Mouse (Mus musculus) A20 (cell line): ENCODE measurements around the gene Btbd2.
A peak's percentile ranks its signal among the peaks of the same experiment; 100 is the strongest.
"Not testable (repeated sequence)": the region's sequence is repeated elsewhere in the genome, so short reads cannot be mapped to it uniquely, and the experiment has no call there.

Experiments
- DNase-seq: peaks from one replicate; pipeline ENCODE4 v3.0.0-alpha.2; 2011; ENCODE audit warnings: low read depth, low spot score

The Btbd2 gene

GRCm38 (mm10) chr10:80669737-80670485 lies 13.0 kb upstream of the Btbd2 start:
- no peak for DNase-seq

- DNase-seq = no peak
Measured at GRCm38 (mm10) chr10:80669018-80669417, 12.1 kb upstream of the Btbd2 start.

- no peak for DNase-seq
Measured at GRCm38 (mm10) chr10:80668614-80669013, 11.7 kb upstream of the Btbd2 start.

GRCm38 (mm10) chr10:80666837-80667412 lies 10.1 kb upstream of the Btbd2 start:
- DNase-seq = no peak

GRCm38 (mm10) chr10:80665981-80666733 lies 9.3 kb upstream of the Btbd2 start:
- DNase-seq = no peak

- DNase-seq = no peak
Measured at GRCm38 (mm10) chr10:80665459-80665858, 8.6 kb upstream of the Btbd2 start.

GRCm38 (mm10) chr10:80665016-80665380 lies 8.1 kb upstream of the Btbd2 start:
- DNase-seq = no peak

GRCm38 (mm10) chr10:80664197-80665015 lies 7.5 kb upstream of the Btbd2 start:
- DNase-seq = peak; percentile 51

- DNase-seq = peak; percentile 81
Measured at GRCm38 (mm10) chr10:80663485-80664196, 6.8 kb upstream of the Btbd2 start.

GRCm38 (mm10) chr10:80661149-80661548 lies 4.3 kb upstream of the Btbd2 start:
- DNase-seq = peak; percentile 88

- DNase-seq = peak; percentile 74
Measured at GRCm38 (mm10) chr10:80659213-80659612, 2.3 kb upstream of the Btbd2 start.

GRCm38 (mm10) chr10:80658841-80659202 lies 2.0 kb upstream of the Btbd2 start:
- peak; percentile 68 for DNase-seq

- no peak for DNase-seq
Measured at GRCm38 (mm10) chr10:80658194-80658840, 1.4 kb upstream of the Btbd2 start.

GRCm38 (mm10) chr10:80656130-80656862 lies 575 bp downstream of the Btbd2 start:
- peak; percentile 94 for DNase-seq

- DNase-seq = no peak
Measured at GRCm38 (mm10) chr10:80655406-80656129, 1.3 kb downstream of the Btbd2 start.

- DNase-seq = no peak
Measured at GRCm38 (mm10) chr10:80654866-80655265, 2.0 kb downstream of the Btbd2 start.

- DNase-seq = no peak
Measured at GRCm38 (mm10) chr10:80653156-80653720, 3.6 kb downstream of the Btbd2 start.

GRCm38 (mm10) chr10:80650392-80650791 lies 6.5 kb downstream of the Btbd2 start:
- no peak for DNase-seq

- not testable (repeated sequence) for DNase-seq
Measured at GRCm38 (mm10) chr10:80649910-80650309, 7.0 kb downstream of the Btbd2 start.
